Comparison of ENCODE assay signal across 8 mouse cellular contexts in genomic region chr11:97701581-97702392, GRCm38 (mm10). TPM values are rescaled to one million over a fixed set of nuclear protein-coding genes. Genes with fewer than 3 reads are reported as not detected.
DNase-seq lines count a peak whose midpoint lies in the region; ATAC-seq and TF ChIP-seq lines count a peak whose summit lies in the region.

No protein-coding gene starts in this region.

- peaks cover 16% of the 10 kb centered on the region for H3K36me3 ChIP-seq in kidney, embryonic 16.5 days (ENCODE audit: insufficient read depth, low read length)
- H3K36me3 ChIP-seq in embryonic facial prominence, embryonic 14.5 days (ENCODE audit: control insufficient read depth, insufficient read depth, low read length): peaks cover 21% of the 10 kb centered on the region
- H3K36me3 ChIP-seq in intestine, postnatal 0 days (ENCODE audit: control insufficient read depth, insufficient read depth): peaks cover under 1% of the 10 kb centered on the region; the same call in 1 of the 2 replicates
- H3K36me3 ChIP-seq in neural tube, embryonic 15.5 days: peaks cover 12% of the 10 kb centered on the region

- H3K4me2 ChIP-seq in kidney, embryonic 16.5 days (replicated peaks; ENCODE audit: low read depth, low read length): peak overlapping the region; percentile 98
- H3K4me2 ChIP-seq in embryonic facial prominence, embryonic 14.5 days (ENCODE audit: low read depth, low read length): peak overlapping the region; percentile 64
- peak overlapping the region; percentile 79 for H3K4me2 ChIP-seq in intestine, postnatal 0 days (replicated peaks; ENCODE audit: low read depth)
- peak overlapping the region; percentile 90 for H3K4me2 ChIP-seq in neural tube, embryonic 15.5 days

- DNase-seq in kidney, postnatal 25 days: no peak
- no peak for DNase-seq in embryonic facial prominence, embryonic 14.5 days (ENCODE audit: low spot score)
- no peak for DNase-seq in layer of hippocampus, postnatal 10 days (ENCODE audit: low spot score in 2 of 2)
- DNase-seq in ovary, postnatal 36 days (ENCODE audit: low spot score): no peak
- no peak for DNase-seq in kidney, adult 11 months

- TF ChIP-seq CTCF in intestine, postnatal 0 days (IDR thresholded peaks at IDR 0.05; ENCODE audit: low read depth): no peak

- H3K27ac ChIP-seq in kidney, embryonic 16.5 days (ENCODE audit: low read length): peak overlapping the region; percentile 90; the same call in 1 of the 2 replicates
- peak overlapping the region; percentile 77; the same call in 1 of the 2 replicates for H3K27ac ChIP-seq in embryonic facial prominence, embryonic 14.5 days (replicated peaks; ENCODE audit: low read depth, low read length)
- H3K27ac ChIP-seq in intestine, postnatal 0 days (ENCODE audit: low read depth, low read length): no peak overlapping the region
- H3K27ac ChIP-seq in neural tube, embryonic 15.5 days (replicated peaks): peak overlapping the region; percentile 97

- WGBS in kidney, embryonic 16.5 days: 50% methylated on average over 15 of the region's 15 CpGs
- WGBS in embryonic facial prominence, embryonic 14.5 days: 54% methylated on average over 15 of the region's 15 CpGs
- WGBS in intestine, postnatal 0 days: 53% methylated on average over 15 of the region's 15 CpGs
- WGBS in neural tube, embryonic 15.5 days: 50% methylated on average over 15 of the region's 15 CpGs

- ATAC-seq in kidney, embryonic 16.5 days (ENCODE audit: low FRiP score, low TSS enrichment): no peak
- no peak for ATAC-seq in embryonic facial prominence, embryonic 14.5 days (ENCODE audit: low read depth)
- ATAC-seq in intestine, postnatal 0 days: no peak
- no peak for ATAC-seq in neural tube, embryonic 15.5 days (ENCODE audit: low FRiP score)

- peak overlapping the region; percentile 96 for H3K4me3 ChIP-seq in kidney, embryonic 16.5 days (ENCODE audit: low read length)
- H3K4me3 ChIP-seq in embryonic facial prominence, embryonic 14.5 days (ENCODE audit: low read depth, low read length): peak overlapping the region; percentile 59
- H3K4me3 ChIP-seq in intestine, postnatal 0 days (ENCODE audit: low read depth, low read length): peak overlapping the region; percentile 77; the same call in 1 of the 2 replicates
- H3K4me3 ChIP-seq in neural tube, embryonic 15.5 days (replicated peaks): peak overlapping the region; percentile 95

- H3K27me3 ChIP-seq in kidney, embryonic 16.5 days (ENCODE audit: insufficient read depth, low read length): no peaks in the 10 kb centered on the region
- H3K27me3 ChIP-seq in embryonic facial prominence, embryonic 14.5 days (replicated peaks; ENCODE audit: control insufficient read depth, insufficient read depth, low read length): no peaks in the 10 kb centered on the region
- no peaks in the 10 kb centered on the region for H3K27me3 ChIP-seq in intestine, postnatal 0 days (replicated peaks; ENCODE audit: control insufficient read depth, insufficient read depth, low read length)
- H3K27me3 ChIP-seq in neural tube, embryonic 15.5 days (replicated peaks): no peaks in the 10 kb centered on the region

- H3K9ac ChIP-seq in kidney, embryonic 16.5 days (replicated peaks; ENCODE audit: low read length): peak overlapping the region; percentile 98
- H3K9ac ChIP-seq in embryonic facial prominence, embryonic 14.5 days (ENCODE audit: low read depth, low read length): no peak overlapping the region
- H3K9ac ChIP-seq in intestine, postnatal 0 days (ENCODE audit: low read depth, low read length): no peak overlapping the region
- H3K9ac ChIP-seq in neural tube, embryonic 15.5 days (replicated peaks): peak overlapping the region; percentile 83

- peaks cover 41% of the 10 kb centered on the region for H3K4me1 ChIP-seq in kidney, embryonic 16.5 days (ENCODE audit: insufficient read depth, low read length)
- H3K4me1 ChIP-seq in embryonic facial prominence, embryonic 14.5 days (ENCODE audit: control insufficient read depth, insufficient read depth, low read length): peaks cover 21% of the 10 kb centered on the region
- peaks cover 6% of the 10 kb centered on the region for H3K4me1 ChIP-seq in intestine, postnatal 0 days (replicated peaks; ENCODE audit: control insufficient read depth, insufficient read depth, low read length)
- H3K4me1 ChIP-seq in neural tube, embryonic 15.5 days: peaks cover 45% of the 10 kb centered on the region

- H3K9me3 ChIP-seq in kidney, embryonic 16.5 days (ENCODE audit: low read length): no peaks in the 10 kb centered on the region
- no peaks in the 10 kb centered on the region for H3K9me3 ChIP-seq in embryonic facial prominence, embryonic 14.5 days (ENCODE audit: control insufficient read depth, low read length)
- H3K9me3 ChIP-seq in intestine, postnatal 0 days (ENCODE audit: control insufficient read depth): no peaks in the 10 kb centered on the region
- no peaks in the 10 kb centered on the region for H3K9me3 ChIP-seq in neural tube, embryonic 15.5 days (replicated peaks)

RNA-seq across cellular contexts. Expression of gene Psmb3, which starts 1.4 kb away (rescaled TPM):
- 478 and 503 TPM in 2 replicates for polyA plus RNA-seq in kidney, embryonic 16.5 days (2015; fragmentation: Nextera tagmentation; extraction: Ambion mirVana)
- polyA plus RNA-seq in embryonic facial prominence, embryonic 14.5 days (2014; fragmentation: Nextera tagmentation; extraction: Ambion mirVana): 474 and 478 TPM in 2 replicates
- polyA plus RNA-seq in intestine, postnatal 0 days (2015; fragmentation: Nextera tagmentation; extraction: Ambion mirVana): 391 and 439 TPM in 2 replicates
- polyA plus RNA-seq in neural tube, embryonic 15.5 days (2015; fragmentation: Nextera tagmentation; extraction: Ambion mirVana): 458 and 459 TPM in 2 replicates
- 100 to 1,000 TPM; 146 to 170 TPM for total RNA-seq in layer of hippocampus, postnatal 10 days (2021)

RNA-seq across cellular contexts. Expression of gene Pcgf2, which starts 1.5 kb away (rescaled TPM):
- polyA plus RNA-seq in kidney, embryonic 16.5 days (2015; fragmentation: Nextera tagmentation; extraction: Ambion mirVana): 12.3 and 16.3 TPM in 2 replicates
- polyA plus RNA-seq in embryonic facial prominence, embryonic 14.5 days (2014; fragmentation: Nextera tagmentation; extraction: Ambion mirVana): 12.7 and 13.2 TPM in 2 replicates
- 7.9 and 8.9 TPM in 2 replicates for polyA plus RNA-seq in intestine, postnatal 0 days (2015; fragmentation: Nextera tagmentation; extraction: Ambion mirVana)
- polyA plus RNA-seq in neural tube, embryonic 15.5 days (2015; fragmentation: Nextera tagmentation; extraction: Ambion mirVana): 17.6 and 17.7 TPM in 2 replicates
- total RNA-seq in layer of hippocampus, postnatal 10 days (2021): 10 to 100 TPM; 51.0 to 52.0 TPM

RNA-seq across cellular contexts. Expression of gene Cisd3, which starts 16.2 kb away (rescaled TPM):
- polyA plus RNA-seq in kidney, embryonic 16.5 days (2015; fragmentation: Nextera tagmentation; extraction: Ambion mirVana): 47.3 and 53.1 TPM in 2 replicates
- 24.5 and 29.3 TPM in 2 replicates for polyA plus RNA-seq in embryonic facial prominence, embryonic 14.5 days (2014; fragmentation: Nextera tagmentation; extraction: Ambion mirVana)
- polyA plus RNA-seq in intestine, postnatal 0 days (2015; fragmentation: Nextera tagmentation; extraction: Ambion mirVana): 122 and 123 TPM in 2 replicates
- polyA plus RNA-seq in neural tube, embryonic 15.5 days (2015; fragmentation: Nextera tagmentation; extraction: Ambion mirVana): 46.9 and 50.1 TPM in 2 replicates
- 10 to 100 TPM; 34.3 to 40.1 TPM for total RNA-seq in layer of hippocampus, postnatal 10 days (2021)

RNA-seq across cellular contexts. Expression of gene Mllt6, which starts 38.6 kb away (rescaled TPM):
- 4.1 and 5.5 TPM in 2 replicates for polyA plus RNA-seq in kidney, embryonic 16.5 days (2015; fragmentation: Nextera tagmentation; extraction: Ambion mirVana)
- 3.5 and 4.5 TPM in 2 replicates for polyA plus RNA-seq in embryonic facial prominence, embryonic 14.5 days (2014; fragmentation: Nextera tagmentation; extraction: Ambion mirVana)
- 1.4 and 1.6 TPM in 2 replicates for polyA plus RNA-seq in intestine, postnatal 0 days (2015; fragmentation: Nextera tagmentation; extraction: Ambion mirVana)
- polyA plus RNA-seq in neural tube, embryonic 15.5 days (2015; fragmentation: Nextera tagmentation; extraction: Ambion mirVana): 2.3 and 3.1 TPM in 2 replicates
- 10 to 100 TPM; 50.5 to 55.5 TPM for total RNA-seq in layer of hippocampus, postnatal 10 days (2021)

RNA-seq across cellular contexts. Expression of gene Pip4k2b, which starts 42.7 kb away (rescaled TPM):
- 1.7 and 1.8 TPM in 2 replicates for polyA plus RNA-seq in kidney, embryonic 16.5 days (2015; fragmentation: Nextera tagmentation; extraction: Ambion mirVana)
- polyA plus RNA-seq in embryonic facial prominence, embryonic 14.5 days (2014; fragmentation: Nextera tagmentation; extraction: Ambion mirVana): 2.2 and 2.6 TPM in 2 replicates
- 0.43 and 0.63 TPM in 2 replicates for polyA plus RNA-seq in intestine, postnatal 0 days (2015; fragmentation: Nextera tagmentation; extraction: Ambion mirVana)
- polyA plus RNA-seq in neural tube, embryonic 15.5 days (2015; fragmentation: Nextera tagmentation; extraction: Ambion mirVana): 3.8 and 5.0 TPM in 2 replicates
- 100 to 1,000 TPM; 121 to 138 TPM for total RNA-seq in layer of hippocampus, postnatal 10 days (2021)

Comparison
In these comparisons a context has a peak if more than half of its experiments do, and no peak if none do; other contexts are left out.
1. H3K9ac ChIP-seq: peak in kidney, embryonic 16.5 days (single experiment) and neural tube, embryonic 15.5 days (single experiment); none in embryonic facial prominence, embryonic 14.5 days (single experiment) and intestine, postnatal 0 days (single experiment).
2. Peak in every context shown above with its lines, with median percentiles within 50 percentile points of each other: H3K4me2 ChIP-seq and H3K4me3 ChIP-seq.